Mouse (Mus musculus): ENCODE measurements around the gene Fam102b.

DNA sequence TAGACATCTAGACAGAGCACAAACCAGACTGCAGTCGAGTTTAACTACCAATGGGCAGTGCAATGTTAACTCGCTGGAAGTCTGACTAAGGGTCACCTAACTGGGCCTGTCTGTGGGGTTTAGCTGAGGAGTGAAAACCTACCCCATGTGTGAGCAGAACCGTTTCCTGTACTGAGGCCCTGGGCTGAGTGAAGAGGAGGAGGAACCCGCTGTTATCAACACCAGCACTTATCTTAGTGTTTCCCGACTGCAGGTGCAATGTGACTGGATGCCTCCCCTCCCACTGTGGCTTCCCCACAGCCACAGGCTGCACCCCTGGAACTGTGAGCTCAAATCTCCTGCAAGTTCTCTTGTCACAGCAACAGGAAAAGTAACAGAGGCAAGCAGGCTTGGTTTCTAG is 43.4 kb downstream of the Fam102b start:
- TF ChIP-seq POLR2A (IDR thresholded peaks at IDR 0.05; ENCODE audit: borderline replicate concordance, extremely low read depth, low read depth, low read length) (no peak), CTCF (IDR thresholded peaks at IDR 0.05; ENCODE audit: insufficient read depth, low read length) (no peak)

Measured in lung, adult 2 months (tissue).